Mouse (Mus musculus) spleen, adult 10 weeks (tissue): ENCODE data around the gene Tada2b. TPM values are rescaled to one million over a fixed set of nuclear protein-coding genes. Genes with fewer than 3 reads are reported as not detected.

Experiments
- polyA plus RNA-seq: library from polyadenylated mRNA; stranded (reverse); fragments of 350-450 nt; fragmentation: Illumina TruSeq; extraction: RNeasy Lipid Tissue Mini Kit (QIAGEN cat#74804); gene quantifications from one replicate; pipeline ENCODE4 v1.2.3, GENCODE M21; 2015; ENCODE audit warnings: low replicate concordance; ENCODE audit not compliant: insufficient read depth

Gene Tada2b
- 21.5 TPM for polyA plus RNA-seq

GRCm38 (mm10) chr5:36484171-36484990 is at the start of gene Tada2b, which contains the start of gene Ccdc96:
TSS of gene Tada2b (minus strand) at chr5:36484285.
TSS of gene Ccdc96 (plus strand) at chr5:36484588.

GRCm38 (mm10) chr5:36464709-36465661 is 19.1 kb downstream of the Tada2b start, which contains the start of gene Grpel1:
TSS of gene Grpel1 (plus strand) at chr5:36464998.

Other genes starting within 250 kb of the Tada2b start
- 2.1 TPM for gene Sorcs2, start 86.1 kb downstream of the Tada2b start, polyA plus RNA-seq
- gene Grpel1, start 19.3 kb downstream of the Tada2b start, polyA plus RNA-seq, result 16.8 TPM
- gene Ccdc96, start 303 bp upstream of the Tada2b start, polyA plus RNA-seq, result 0.12 TPM
- gene Tbc1d14, start 109.0 kb upstream of the Tada2b start, polyA plus RNA-seq, result 73.0 TPM
- 36.3 TPM for gene D5Ertd579e, start 211.7 kb upstream of the Tada2b start, polyA plus RNA-seq